8 mouse cellular contexts compared by ENCODE assay signal in the genomic region with DNA sequence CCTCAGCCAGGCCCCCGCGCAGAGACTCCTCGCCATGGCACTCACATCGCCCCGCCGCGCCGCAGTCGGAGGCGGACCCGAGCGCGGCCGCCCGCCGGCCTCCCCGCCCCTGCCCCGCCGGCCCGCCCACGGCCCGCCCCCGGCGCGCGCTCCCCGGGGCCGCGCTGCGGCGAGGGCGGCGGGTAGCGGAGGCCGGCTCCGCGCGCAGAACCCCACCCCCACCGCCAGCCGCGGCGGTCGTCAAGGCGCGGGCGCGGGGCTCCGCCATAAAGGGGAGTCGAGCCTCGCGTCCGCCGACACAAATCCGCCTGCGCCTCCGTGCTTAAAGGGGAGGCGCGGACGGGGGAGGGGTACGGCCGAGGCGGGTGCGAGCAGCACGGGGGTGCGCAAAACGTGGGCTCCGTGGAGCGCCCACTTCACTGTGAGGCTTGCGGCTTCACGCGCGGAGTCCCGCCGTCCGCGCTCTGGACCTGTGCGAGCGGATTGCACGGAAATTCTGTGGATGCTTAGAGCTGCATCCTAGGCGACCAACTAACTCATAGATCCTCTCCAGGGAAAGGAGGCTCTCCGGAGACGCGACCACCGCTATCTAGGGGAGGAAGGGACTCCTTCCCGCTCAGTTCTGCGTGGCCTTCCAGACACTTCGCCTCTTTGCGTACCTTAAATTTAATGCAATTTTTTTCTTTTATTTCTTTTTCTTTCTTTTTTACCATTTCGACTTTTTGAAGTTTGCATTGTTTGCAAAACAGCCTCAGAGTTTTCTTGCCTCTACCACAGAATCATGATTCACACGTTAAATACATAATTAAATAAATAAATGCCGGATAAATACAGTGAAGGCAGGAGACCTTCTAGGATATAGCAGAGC. TPM values are rescaled to one million over a fixed set of nuclear protein-coding genes. Genes with fewer than 3 reads are reported as not detected.
A peak's percentile ranks its signal among the peaks of the same experiment; 100 is the strongest.
DNase-seq lines count a peak whose midpoint lies in the region; ATAC-seq and TF ChIP-seq lines count a peak whose summit lies in the region.

A gene (minus strand): TSS at position 119 of the 868 bp plus-strand sequence.

- peak; percentile 69 for ATAC-seq in erythroid progenitor cell, adult 5-6 weeks (replicated peaks; ENCODE audit: low FRiP score, poor library complexity, severe bottlenecking)
- peak; percentile 89 for ATAC-seq in heart, embryonic 13.5 days (ENCODE audit: extremely low read depth, insufficient number of reproducible peaks, low FRiP score, low TSS enrichment)
- peak; percentile 93 for ATAC-seq in liver, embryonic 14.5 days (ENCODE audit: insufficient read depth)
- peak; percentile 92 for ATAC-seq in stomach, embryonic 14.5 days (ENCODE audit: insufficient number of reproducible peaks, insufficient read depth, low FRiP score, low read depth)

- TF ChIP-seq EP300 in liver, embryonic 14.5 days (IDR thresholded peaks at IDR 0.05; ENCODE audit: low read depth): no peak

- H3K9me3 ChIP-seq in heart, embryonic 13.5 days: no peaks in the 10 kb centered on the region
- no peaks in the 10 kb centered on the region for H3K9me3 ChIP-seq in liver, embryonic 14.5 days (ENCODE audit: control insufficient read depth, low read length)
- H3K9me3 ChIP-seq in stomach, embryonic 14.5 days (ENCODE audit: control insufficient read depth, low read depth, low read length): no peaks in the 10 kb centered on the region

- peak within 1 kb of the TSS; percentile 78 for H3K4me2 ChIP-seq in heart, embryonic 13.5 days
- peak within 1 kb of the TSS; percentile 99 for H3K4me2 ChIP-seq in liver, embryonic 14.5 days (ENCODE audit: low read depth)
- H3K4me2 ChIP-seq in stomach, embryonic 14.5 days (replicated peaks; ENCODE audit: low read depth, low read length): peak within 1 kb of the TSS; percentile 79

- TF ChIP-seq CTCF in liver, embryonic 14.5 days (IDR thresholded peaks at IDR 0.05; ENCODE audit: low read depth): no peak

- DNase-seq in CD4-positive helper T cell, adult 2 months (ENCODE audit: low read depth, low spot score): peak; percentile 91
- peak; percentile 63 to 65 for DNase-seq in adrenal gland, postnatal 4 days (ENCODE audit: low spot score in 2 of 2)
- DNase-seq in kidney, postnatal 14 days: peak; percentile 88
- DNase-seq in liver, embryonic 14.5 days (ENCODE audit: low read depth in 3 of 3, low spot score in 3 of 3): peak; percentile 55 to 62 (median 59)
- DNase-seq in neural tube, embryonic 10.5 days (ENCODE audit: extremely low spot score, low spot score): peak; percentile 90

- WGBS in heart, embryonic 13.5 days: under 1% methylated on average over 68 of the region's 91 CpGs
- WGBS in liver, embryonic 14.5 days (ENCODE audit: insufficient replicate concordance): under 1% methylated on average over 64 of the region's 91 CpGs
- WGBS in stomach, embryonic 14.5 days: under 1% methylated on average over 84 of the region's 91 CpGs

- peaks cover 11% of the 10 kb centered on the region for H3K4me1 ChIP-seq in heart, embryonic 13.5 days
- peaks cover 4 to 10% of the 10 kb centered on the region in 2 experiments for H3K4me1 ChIP-seq in liver, embryonic 14.5 days (replicated peaks; ENCODE audit: control insufficient read depth in 2 of 2, insufficient read depth in 2 of 2, low read length in 1 of 2)
- H3K4me1 ChIP-seq in stomach, embryonic 14.5 days (ENCODE audit: control insufficient read depth, insufficient read depth, low read length): 0 out of 2 replicates have a peak, but pooled peaks cover 4% of the 10 kb centered on the region

- H3K27ac ChIP-seq in heart, embryonic 13.5 days (replicated peaks): peak within 1 kb of the TSS; percentile 90
- H3K27ac ChIP-seq in liver, embryonic 14.5 days: peak within 1 kb of the TSS; percentile 68
- H3K27ac ChIP-seq in stomach, embryonic 14.5 days (ENCODE audit: low read length): peak within 1 kb of the TSS; percentile 89

- H3K4me3 ChIP-seq in heart, embryonic 13.5 days: peak within 1 kb of the TSS; percentile 86
- peak within 1 kb of the TSS; percentile 72 to 96 for H3K4me3 ChIP-seq in liver, embryonic 14.5 days (ENCODE audit: insufficient read depth in 1 of 2, low read depth in 2 of 2, low read length in 2 of 2)
- H3K4me3 ChIP-seq in stomach, embryonic 14.5 days (ENCODE audit: low read depth, low read length): peak within 1 kb of the TSS; percentile 74

- H3K27me3 ChIP-seq in heart, embryonic 13.5 days (replicated peaks): no peaks in the 10 kb centered on the region
- no peaks in the 10 kb centered on the region for H3K27me3 ChIP-seq in liver, embryonic 14.5 days (ENCODE audit: control insufficient read depth, insufficient read depth, low read length)
- no peaks in the 10 kb centered on the region for H3K27me3 ChIP-seq in stomach, embryonic 14.5 days (ENCODE audit: control insufficient read depth, insufficient read depth, low read length)

- H3K36me3 ChIP-seq in heart, embryonic 13.5 days: no peaks in the 10 kb centered on the region
- H3K36me3 ChIP-seq in liver, embryonic 14.5 days (replicated peaks; ENCODE audit: control insufficient read depth, insufficient read depth, low read depth): no peaks in the 10 kb centered on the region
- no peaks in the 10 kb centered on the region for H3K36me3 ChIP-seq in stomach, embryonic 14.5 days (ENCODE audit: control insufficient read depth, insufficient read depth, low read length)

- H3K9ac ChIP-seq in heart, embryonic 13.5 days: peak within 1 kb of the TSS; percentile 90
- H3K9ac ChIP-seq in liver, embryonic 14.5 days (replicated peaks): peak within 1 kb of the TSS; percentile 93
- H3K9ac ChIP-seq in stomach, embryonic 14.5 days (replicated peaks; ENCODE audit: low read depth, low read length): peak within 1 kb of the TSS; percentile 64

RNA-seq across cellular contexts. Expression of the gene that starts here (rescaled TPM):
- total RNA-seq in adrenal gland, postnatal 4 days (2021): 10 to 100 TPM in 1 of 2 experiments, 1 to 10 TPM in 1; 9.8 to 10.1 TPM
- 34.4 and 36.8 TPM in 2 replicates for total RNA-seq in erythroid progenitor cell, adult 5-6 weeks (2015; ENCODE audit: low replicate concordance)
- 10.4 and 26.4 TPM in 2 replicates for total RNA-seq in erythroid progenitor cell, adult 5-6 weeks (2017; ENCODE audit: low replicate concordance)
- polyA plus RNA-seq in heart, embryonic 13.5 days (2015; fragmentation: Nextera tagmentation; extraction: Ambion mirVana): 17.9 and 20.3 TPM in 2 replicates
- polyA plus RNA-seq in liver, embryonic 14.5 days (2012; rRNA removed): 0.88 and 1.8 TPM in 2 replicates
- polyA plus RNA-seq in liver, embryonic 14.5 days (2014; fragmentation: Nextera tagmentation; extraction: Ambion mirVana): 8.0 TPM in 2 replicates
- polyA plus RNA-seq in stomach, embryonic 14.5 days (2014; fragmentation: Nextera tagmentation; extraction: Ambion mirVana): 29.1 and 31.9 TPM in 2 replicates

Comparison
In these comparisons a context has a peak if more than half of its experiments do, and no peak if none do; other contexts are left out.
1. Peak in every context shown above with its lines: DNase-seq, ATAC-seq, H3K4me3 ChIP-seq and H3K27ac ChIP-seq.